Mouse (Mus musculus) cerebellum, postnatal 36 days (tissue): ENCODE results near the gene Inpp5e.

Source experiments
- DNase-seq, 2 experiments: peaks; one replicate each; pipeline ENCODE4 v3.0.0; 2021 to 2022; ENCODE audit warnings: mixed read lengths in 2 of 2

Gene Inpp5e

DNA sequence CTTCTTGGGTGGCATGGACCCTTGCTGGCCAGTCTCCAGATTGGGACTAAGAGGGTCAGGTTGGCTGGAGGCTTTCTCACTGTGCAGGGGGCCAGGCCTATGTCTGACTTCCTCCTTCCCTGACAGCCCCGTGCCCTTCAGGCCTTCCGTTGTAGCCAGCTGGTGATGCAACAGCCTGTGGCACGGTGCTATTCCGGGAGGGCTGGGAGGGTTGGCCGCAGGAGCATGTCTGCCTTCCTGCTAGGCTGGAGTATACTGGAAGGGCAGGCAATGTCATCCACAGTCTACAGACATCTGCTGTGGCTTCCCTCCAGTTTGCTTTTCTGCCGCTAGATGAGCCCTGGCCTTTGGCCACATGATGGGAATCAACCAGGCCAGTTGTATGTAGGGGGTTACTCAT lies 49.0 kb downstream of the Inpp5e start:
- peak; percentile 11 for DNase-seq

DNA sequence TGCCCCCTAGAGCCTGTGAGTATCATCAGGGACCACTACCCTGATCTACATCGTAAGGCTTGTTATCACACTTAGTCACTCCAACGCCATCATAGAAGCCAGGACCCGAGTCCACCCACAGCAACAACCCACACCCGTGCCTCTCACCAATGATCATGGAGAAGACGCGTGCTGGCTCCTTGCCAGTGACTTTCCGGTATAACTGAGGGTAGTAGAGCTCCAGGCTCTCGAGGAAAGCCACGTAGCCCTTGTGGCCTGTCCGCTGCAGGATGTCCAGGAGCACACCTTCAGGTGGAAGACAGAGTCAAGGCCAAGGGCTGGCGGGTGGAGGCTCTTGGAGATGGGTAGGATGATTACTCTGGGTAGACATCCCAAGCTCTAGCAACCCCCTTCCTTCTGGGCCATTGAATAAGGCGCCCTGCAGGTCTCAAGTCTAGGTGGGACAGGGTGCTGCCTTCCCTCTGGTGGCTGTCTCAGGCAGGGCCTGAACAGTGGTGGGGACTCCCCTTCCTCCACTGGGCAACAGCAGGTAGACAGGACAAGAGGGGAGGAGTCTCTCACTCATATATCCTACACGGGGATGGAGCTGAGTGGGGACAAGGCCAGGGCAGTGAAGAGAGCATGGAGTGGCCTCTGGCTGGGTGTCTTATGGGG lies 50.2 kb downstream of the Inpp5e start:
- DNase-seq: peak; percentile 10 to 21

DNA sequence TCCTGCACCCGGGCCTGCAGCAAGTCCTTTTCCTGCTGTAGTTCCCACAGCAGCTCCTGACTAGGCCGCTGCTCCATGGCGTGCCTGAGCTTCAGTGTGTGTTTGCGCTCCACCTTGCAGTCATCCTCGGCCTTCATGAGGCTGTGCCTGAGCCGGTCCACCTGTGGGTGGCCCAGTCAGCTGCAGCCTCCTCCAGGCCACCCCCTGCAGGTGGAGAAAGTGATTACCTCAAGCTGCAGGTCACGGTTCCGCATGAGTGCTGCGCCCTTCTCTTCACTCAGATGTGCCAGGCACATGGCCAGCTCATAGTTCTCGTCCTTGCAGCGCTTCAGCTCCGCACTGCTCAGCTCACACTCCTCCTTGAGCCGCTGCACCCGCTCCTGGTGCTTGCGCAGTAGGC lies 51.5 kb downstream of the Inpp5e start:
- DNase-seq: peak; percentile 14 to 33

DNA sequence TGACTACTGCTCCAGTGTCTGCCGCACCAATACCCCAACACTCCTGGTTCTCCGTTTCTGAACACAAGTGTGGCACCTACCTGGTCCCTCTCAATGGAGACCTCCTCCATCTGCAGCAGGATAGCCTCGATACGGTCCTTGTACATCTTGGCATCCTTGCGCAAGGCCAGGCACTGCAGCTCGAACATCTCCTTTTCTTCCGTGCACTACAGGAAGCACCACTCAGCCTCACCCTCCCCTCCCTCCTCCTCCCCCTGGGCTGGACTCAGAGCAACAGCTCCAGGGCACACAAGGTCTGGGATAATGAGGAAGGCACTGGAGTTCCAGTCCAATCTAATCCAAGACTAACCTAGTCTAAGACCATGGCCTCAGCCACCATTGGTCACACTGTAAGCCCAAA lies 52.3 kb downstream of the Inpp5e start:
- peak in 1 of 2 experiments; percentile 2 for DNase-seq

DNA sequence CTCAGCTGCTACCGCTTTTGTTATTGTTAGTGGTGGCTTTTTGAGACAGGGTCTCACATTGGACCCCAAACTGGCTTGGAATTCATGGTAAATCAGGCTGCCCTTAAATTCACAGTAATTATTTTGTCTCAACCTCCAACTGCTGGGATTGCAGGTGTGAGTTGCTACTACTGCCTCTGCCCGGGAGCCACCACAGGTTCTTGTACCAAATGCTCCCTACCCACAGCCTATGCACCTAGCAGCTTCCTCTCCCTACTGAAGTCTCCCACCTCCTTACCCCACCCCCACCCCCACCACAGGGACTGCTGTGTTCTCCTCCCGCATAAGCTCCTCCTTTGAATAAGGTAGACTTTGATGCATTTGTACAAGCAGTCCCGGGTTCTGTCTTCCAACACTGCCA lies 52.8 kb downstream of the Inpp5e start:
- no peak for DNase-seq

DNA sequence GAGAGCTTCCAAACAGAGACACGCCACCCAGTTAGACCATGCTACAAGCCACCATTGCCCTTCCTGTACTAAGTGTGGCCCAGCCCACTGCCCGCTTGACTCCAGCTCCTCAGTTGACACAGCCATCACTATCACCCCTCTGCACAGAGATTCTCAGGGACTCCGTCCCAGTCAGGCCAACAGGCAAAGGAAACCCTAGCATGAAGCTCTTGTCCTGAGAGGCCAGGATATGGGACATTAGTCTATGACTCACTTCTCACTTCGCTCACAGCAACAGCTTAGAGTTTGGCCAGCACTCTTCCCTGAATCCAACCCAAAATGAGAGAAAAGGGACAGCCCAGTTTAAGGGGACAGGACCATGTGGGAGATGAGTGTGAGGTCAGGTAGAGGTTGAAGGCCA lies 54.6 kb downstream of the Inpp5e start:
- peak; percentile 6 to 7 for DNase-seq

DNA sequence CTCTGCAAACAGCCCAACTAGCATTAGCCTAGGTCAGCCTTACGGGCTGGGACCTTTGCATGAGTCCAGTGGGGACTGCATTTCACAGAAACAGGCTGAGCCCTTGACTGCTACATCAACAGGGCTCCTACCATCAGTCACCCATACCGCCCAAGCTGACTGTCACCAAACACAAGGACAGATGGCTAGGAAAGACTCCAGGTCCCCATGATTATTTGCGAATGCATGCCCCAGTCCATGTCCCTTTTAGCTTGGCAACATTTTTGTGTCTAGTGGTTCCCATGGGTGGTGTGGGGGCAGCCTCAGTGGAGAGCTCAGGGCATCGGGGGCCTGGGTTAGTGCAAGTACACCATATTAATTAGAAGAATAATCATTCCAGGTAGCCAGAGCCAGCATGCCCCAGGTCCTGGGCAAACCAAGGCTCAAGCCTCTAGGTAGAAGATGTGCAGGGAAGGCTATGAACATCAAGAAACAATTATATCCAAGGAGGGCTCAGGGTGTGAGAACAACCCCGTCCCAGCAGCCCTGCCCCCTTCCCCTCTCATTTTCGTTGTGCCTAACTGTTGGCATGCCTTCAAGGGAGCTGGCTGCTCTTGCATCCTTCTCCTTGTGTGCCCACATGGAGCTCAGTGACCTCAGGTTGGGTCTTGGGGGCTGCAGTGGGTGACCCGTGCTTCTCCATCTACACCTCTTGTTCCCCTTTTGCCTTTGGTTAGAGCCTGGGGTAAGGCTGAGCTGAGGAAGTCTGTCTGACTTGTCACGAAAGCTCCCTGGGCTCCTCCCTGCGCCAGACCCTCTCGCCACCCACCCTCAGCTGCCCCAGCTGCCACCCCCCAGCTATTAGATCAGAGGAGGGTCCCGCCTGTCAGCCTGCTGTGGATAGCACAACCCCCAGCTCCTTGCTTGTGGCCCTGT lies 55.7 kb downstream of the Inpp5e start:
- peak; percentile 33 to 45 for DNase-seq

DNA sequence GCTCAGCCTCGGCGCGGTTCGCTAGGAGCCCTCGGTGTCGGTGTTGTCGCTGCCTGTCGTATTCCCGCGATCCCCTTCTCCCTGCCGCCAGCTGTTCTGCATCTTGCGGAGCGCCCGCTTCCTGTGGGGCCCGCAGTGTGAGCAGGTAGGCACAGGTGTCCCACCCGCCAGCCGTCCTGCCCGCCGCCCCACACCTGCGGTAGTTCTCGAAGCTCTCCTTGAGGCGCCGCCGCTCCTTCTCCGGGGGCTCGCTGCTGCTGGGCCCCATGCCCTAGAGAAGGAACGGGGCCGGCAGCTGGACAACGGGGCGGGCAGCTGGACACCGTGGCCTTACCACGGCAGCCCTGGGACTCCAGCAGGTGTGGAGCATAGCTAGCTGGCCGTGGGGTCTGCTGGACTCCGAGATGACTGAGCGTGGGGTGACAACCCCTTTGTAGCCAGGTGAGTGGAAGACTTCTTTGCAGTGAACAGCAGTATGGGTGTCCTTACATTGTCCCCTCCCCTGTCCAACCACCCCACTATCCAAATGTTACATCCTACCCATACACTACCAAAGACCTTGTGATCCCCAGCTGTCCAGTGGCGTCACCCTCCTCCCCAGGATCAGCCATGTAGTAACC lies 56.6 kb downstream of the Inpp5e start:
- peak; percentile 53 to 59 for DNase-seq

DNA sequence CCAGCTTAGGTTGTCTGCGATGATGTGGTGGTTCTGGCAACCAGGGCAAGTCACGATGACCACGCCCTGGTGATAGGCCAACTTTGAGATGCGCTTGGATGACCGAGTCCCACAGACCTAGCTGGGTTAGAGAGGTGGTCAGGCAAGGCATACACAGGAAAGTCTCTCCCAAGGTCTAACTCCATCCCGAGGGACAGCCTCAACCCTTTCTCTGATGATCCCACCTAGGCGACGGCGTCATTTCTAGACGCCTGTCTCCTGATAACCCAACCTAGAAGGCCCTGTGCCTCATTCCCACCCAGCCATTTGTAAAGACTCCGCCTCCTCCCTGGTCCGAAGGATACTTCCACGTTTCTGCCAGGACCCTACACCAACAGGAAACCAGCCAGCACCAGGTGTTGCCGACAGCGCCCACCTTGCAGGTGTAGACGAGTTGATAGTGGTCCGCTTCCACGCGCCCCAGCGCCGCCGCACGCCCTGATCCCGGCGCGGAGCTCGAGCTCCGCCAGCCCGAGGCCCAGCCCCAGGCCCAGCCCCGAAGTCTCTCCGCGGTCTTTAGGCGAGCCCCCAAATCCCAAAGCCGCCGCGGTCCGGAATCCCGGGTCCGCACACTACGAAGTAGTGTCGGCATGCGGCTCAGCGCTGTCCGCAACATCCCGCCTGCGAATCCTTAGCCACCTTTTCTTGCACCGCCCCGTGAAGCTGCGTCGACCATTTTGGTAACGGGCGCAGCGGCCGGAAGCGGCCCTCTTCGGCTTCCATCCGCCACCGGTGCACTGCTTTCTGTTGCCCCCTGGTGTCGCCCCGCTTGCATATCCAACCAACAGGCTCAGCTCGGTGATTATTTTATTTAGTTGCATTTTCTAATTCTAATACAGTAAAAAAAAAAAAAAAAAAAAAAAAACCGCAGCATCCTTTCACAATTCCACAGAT lies 57.4 kb downstream of the Inpp5e start, which contains the start of gene Dnlz:
Dnlz (minus strand) TSS at position 753 of the 933 bp plus-strand sequence.
- peak; percentile 96 for DNase-seq

DNA sequence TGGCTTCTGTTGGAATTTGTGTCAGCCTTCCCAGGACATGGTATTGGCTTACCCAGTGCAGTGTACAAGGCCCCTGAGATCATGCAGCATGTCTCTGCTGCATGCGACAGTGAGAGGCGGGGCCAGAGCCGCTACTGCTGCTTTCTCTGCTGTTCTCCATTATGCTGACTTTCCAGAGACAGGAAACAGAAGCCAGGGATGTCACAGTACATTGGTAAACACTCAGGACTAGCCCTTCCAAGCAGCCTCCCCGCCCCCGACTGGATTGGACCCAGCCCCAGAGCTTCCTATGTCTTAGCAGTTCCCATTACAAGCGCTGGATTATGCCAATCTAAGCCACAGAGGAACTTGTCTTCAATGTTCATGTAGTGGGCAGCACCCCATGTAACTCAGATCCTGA lies 60.8 kb downstream of the Inpp5e start:
- no peak for DNase-seq
